Mouse (Mus musculus) E14TG2a.4 (cell line): ENCODE data around the gene Ezr.

Source experiments
- H3K27me3 ChIP-seq: 2 replicates; pipeline ENCODE4 v1.6.1; 2014; ENCODE audit warnings: low read length, control low read depth; ENCODE audit not compliant: insufficient read depth
- H3K36me3 ChIP-seq: 2 replicates; pipeline ENCODE4 v1.6.1; 2014; ENCODE audit warnings: low read length, control low read depth; ENCODE audit not compliant: insufficient read depth
- H3K4me1 ChIP-seq: replicated peaks from 2 replicates; pipeline ENCODE4 v1.6.1; 2014; ENCODE audit warnings: low read depth, low read length, control low read depth
- H3K4me3 ChIP-seq: replicated peaks from 2 replicates; pipeline ENCODE4 v1.5.1; 2014; ENCODE audit warnings: mild to moderate bottlenecking, low read length
- H3K9me3 ChIP-seq: 2 replicates; pipeline ENCODE4 v1.6.1; 2014; ENCODE audit warnings: low read length, control low read depth
- CTCF ChIP-seq: conservative IDR thresholded peaks from 2 replicates; pipeline ENCODE4 v1.5.1; 2014; ENCODE audit warnings: low read length
- NANOG ChIP-seq: IDR thresholded peaks from 2 replicates; pipeline ENCODE4 v1.6.1; 2014; ENCODE audit warnings: borderline replicate concordance, low read length, mixed read lengths
- POU5F1 ChIP-seq: IDR thresholded peaks from 2 replicates; pipeline ENCODE4 v1.6.1; 2014; ENCODE audit warnings: low read length, borderline replicate concordance

The Ezr gene

DNA sequence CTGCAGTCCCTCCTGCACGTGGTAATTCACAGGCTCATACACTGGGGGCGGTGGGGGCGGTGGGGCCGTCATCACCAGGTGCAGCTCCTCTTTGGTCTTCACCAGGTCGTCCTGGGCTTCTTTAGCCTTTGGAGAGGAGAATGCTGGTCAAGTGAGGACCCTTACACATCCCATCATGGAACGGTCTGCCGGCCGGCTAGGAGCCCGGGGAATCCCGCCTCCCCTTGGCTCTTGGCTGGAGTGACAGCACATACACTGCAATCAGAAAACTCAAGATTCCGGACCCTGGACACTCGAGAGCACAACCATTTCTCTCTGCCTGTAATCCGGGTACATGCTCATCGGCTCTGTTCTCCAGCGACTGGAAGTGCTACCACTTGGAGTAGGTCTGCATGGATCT lies 42.8 kb downstream of the Ezr start:
- Histone ChIP-seq H3K9me3 (peaks cover 100% of the 10 kb centered on the region), H3K36me3 (peaks cover 98% of the 10 kb centered on the region), H3K27me3 (no peaks in the 10 kb centered on the region), H3K4me1 (no peaks in the 10 kb centered on the region), H3K4me3 (peak overlapping the region; percentile 37; the same call in 1 of the 2 replicates)
- TF ChIP-seq POU5F1 = no peak
- TF ChIP-seq NANOG = no peak
- TF ChIP-seq CTCF = no peak

DNA sequence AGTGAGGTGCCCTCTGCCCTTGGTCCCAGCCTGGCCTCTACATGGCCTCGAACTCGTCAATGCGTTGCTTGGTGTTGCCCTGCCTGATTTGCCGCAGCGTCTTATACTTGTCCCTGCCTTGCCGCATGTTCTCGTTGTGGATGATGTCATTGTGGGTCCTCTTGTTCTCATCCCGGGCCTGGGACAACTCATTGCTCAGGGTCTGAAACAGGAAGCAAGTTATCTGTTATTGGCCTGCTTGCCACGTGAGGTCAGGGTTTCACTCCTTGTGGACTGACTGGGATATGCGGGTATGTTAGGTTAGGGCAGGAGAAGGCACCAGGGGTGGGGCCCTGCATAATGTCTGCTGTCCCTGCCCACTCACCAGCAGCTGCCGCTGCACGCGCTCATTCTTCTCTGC lies 43.3 kb downstream of the Ezr start:
- Histone ChIP-seq H3K27me3 (no peaks in the 10 kb centered on the region), H3K9me3 (peaks cover 100% of the 10 kb centered on the region), H3K4me1 (no peaks in the 10 kb centered on the region), H3K4me3 (peak overlapping the region; percentile 37; the same call in 1 of the 2 replicates), H3K36me3 (peaks cover 97% of the 10 kb centered on the region)
- TF ChIP-seq NANOG = no peak
- peak; percentile 60; the same call in 1 of the 2 replicates for TF ChIP-seq POU5F1

DNA sequence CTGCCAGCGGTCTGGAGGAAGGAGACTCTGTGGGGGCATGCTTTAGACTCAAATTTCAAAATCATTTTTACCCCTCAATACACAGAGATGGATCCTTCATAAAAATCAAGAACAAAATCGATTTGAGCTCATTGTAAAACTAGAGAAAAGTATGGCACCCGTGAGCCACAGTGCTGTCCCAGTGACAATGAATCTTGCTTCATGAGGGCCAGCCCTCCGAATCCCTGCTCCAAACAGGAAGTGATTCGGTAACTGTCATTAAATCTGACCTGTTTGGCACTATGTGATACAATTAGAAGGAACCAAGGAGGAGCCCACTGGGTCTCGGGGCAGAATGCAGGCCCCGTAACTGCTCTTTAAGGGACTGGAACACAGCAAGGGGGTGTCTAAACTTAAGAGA lies 43.7 kb downstream of the Ezr start:
- Histone ChIP-seq H3K4me1 (no peaks in the 10 kb centered on the region), H3K27me3 (no peaks in the 10 kb centered on the region), H3K4me3 (no peak overlapping the region), H3K9me3 (peaks cover 100% of the 10 kb centered on the region), H3K36me3 (peaks cover 97% of the 10 kb centered on the region)
- TF ChIP-seq POU5F1 = no peak
- TF ChIP-seq NANOG = no peak
- no peak for TF ChIP-seq CTCF

DNA sequence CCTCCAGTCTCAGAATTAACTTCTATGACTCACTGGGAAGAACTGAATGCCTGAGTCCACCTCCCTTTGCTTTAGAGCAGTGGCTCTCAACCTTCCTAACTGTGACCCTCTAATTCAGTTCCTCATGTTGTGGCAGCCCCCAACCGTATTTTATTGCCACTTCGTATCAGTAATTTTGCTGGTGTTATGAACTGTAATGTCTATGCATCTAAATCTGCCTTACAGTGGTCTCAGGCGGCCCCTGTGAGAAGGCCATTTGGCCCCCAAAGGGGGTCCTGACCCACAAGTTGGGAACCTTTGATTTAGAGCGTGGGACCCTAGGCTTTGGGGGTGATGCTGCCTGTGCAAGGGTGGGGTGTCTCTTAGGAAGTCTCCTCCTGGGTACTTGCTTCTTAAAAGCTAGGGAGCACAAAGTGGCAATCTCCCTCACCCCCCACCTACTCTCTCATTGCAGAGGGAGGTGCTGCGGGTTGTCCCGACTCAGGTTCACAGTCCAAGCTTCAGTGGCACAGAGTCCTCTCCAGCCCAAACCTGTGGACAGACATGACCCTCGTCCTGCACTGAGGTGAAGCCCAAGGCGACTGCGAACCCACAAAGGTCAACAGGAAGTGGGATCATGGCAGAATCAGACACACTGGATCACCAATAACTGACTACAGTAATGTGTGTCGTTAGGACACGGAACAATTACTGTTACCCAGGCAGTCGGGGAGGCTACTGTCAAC lies 45.1 kb downstream of the Ezr start:
- Histone ChIP-seq H3K27me3 (no peaks in the 10 kb centered on the region), H3K4me1 (no peaks in the 10 kb centered on the region), H3K4me3 (peak overlapping the region; percentile 1; the same call in 1 of the 2 replicates), H3K36me3 (peaks cover 84% of the 10 kb centered on the region), H3K9me3 (peaks cover 100% of the 10 kb centered on the region)
- no peak for TF ChIP-seq NANOG
- TF ChIP-seq CTCF = no peak
- TF ChIP-seq POU5F1 = no peak

DNA sequence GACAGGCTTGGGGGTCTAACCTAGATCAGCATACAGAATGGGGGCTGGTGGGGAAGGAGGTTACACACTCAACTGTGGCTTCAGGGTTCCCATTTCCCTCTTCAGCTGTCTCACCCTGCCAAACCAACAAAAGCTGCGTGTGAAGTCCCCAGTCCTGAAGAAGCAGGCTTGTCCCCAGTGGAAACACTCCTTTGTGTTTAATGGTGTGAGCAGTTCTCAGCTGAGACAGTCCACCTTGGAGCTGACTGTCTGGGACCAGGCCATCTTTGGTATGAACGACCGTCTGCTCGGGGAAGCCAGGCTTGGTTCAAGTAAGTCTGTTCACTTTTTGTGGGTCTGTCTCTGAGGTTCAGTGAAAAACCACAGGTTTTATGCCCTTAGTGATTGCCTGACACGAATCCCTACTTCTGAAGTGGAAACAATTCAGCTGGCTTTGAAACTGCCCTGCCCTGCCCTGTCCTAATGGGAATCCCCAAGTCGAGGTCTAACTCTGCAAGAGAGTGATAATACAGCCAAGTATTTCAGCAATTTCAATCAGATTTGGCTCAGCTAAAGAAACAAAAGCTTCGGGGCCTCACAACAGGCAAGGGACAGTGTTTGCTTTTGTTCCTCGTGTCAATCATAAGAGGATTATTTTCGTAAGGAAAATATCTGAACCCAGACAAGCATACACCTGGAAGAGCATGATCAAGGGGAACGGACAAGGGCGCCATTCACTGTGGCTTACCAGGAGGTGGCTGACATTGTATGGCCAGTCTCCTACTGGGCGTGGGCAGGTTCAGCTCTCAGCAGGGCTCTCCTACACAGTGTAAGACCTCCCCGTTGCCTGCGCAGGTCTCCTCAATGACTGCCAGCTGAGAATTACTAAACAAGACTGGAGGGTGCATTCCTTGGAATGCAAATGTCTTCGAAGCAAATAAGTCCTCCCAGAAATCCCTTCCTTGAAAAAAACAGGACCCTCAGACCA lies 46.0 kb downstream of the Ezr start:
- H3K9me3 ChIP-seq = peaks cover 94% of the 10 kb centered on the region
- TF ChIP-seq POU5F1 (no peak), CTCF (no peak), NANOG (no peak)
- H3K4me1 ChIP-seq = peaks cover 2% of the 10 kb centered on the region
- no peaks in the 10 kb centered on the region for H3K27me3 ChIP-seq
- 0 out of 2 replicates have a peak overlapping the region, but pooled peaks have one; percentile 1 for H3K4me3 ChIP-seq
- H3K36me3 ChIP-seq = peaks cover 75% of the 10 kb centered on the region

DNA sequence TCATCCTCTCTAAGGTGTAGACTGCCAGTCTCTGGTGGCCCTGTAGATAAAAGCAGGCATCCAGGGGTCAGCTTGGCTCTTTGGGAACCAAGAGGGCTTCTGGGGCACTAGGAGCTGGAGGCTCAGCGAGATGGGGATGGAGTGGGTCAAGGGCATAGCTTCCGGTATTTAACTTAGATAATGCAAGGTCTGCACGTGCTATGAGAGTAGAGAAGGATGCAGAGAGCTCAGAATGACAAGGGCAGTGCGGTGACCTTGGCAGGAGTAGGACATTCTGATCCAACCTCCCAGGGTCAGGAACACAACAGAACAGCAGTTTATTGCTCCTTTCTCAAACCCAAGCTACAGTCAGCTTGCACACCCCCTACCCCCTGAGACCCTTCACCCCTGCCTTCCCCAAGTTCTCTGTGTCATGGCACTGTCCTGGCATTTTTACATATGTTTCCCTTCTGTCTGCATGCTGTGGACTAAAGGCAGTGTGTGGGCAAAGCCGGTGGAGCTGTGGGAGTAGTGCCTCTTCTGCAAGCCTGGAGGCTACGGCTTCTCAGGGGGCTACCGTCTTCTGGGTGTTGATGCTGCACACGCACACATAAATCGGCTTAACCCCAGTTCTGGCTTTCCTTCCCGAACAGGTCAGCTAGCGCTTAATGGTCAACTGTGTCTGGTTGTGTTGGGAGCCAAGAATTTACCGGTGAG lies 47.7 kb downstream of the Ezr start:
- H3K9me3 ChIP-seq = peaks cover 77% of the 10 kb centered on the region
- peaks cover 5% of the 10 kb centered on the region for H3K4me1 ChIP-seq
- no peaks in the 10 kb centered on the region for H3K27me3 ChIP-seq
- H3K36me3 ChIP-seq = peaks cover 58% of the 10 kb centered on the region
- no peak for TF ChIP-seq CTCF
- no peak for TF ChIP-seq POU5F1
- no peak for TF ChIP-seq NANOG
- no peak overlapping the region for H3K4me3 ChIP-seq

DNA sequence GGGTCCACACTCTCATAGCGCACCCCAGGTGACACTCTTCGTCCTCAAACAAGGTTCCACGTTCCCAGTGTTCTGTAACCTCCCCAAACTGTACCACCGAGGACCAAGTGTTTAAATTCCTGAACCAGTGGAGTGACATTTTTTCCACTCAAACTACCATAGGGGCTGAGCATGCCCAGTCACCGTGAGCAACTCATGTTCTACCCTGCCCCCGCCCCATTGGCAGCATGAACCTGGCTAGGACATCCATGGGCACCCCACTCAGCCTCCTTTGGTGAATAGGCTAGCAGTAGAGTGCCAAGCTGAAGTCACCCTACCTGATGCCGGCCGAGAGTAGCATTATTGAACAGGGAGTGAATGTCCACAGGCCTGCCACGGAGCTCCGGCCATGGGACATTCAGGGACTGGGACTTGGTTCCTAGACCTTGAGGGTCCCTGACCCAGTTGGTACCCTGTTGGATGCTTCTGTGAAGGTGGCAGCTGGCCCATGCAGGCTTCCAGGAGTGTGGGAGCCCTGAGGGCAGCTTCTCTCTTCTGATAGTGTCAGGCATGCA lies 49.2 kb downstream of the Ezr start:
- Histone ChIP-seq H3K9me3 (peaks cover 62% of the 10 kb centered on the region), H3K27me3 (no peaks in the 10 kb centered on the region), H3K4me3 (no peak overlapping the region), H3K4me1 (peaks cover 11% of the 10 kb centered on the region), H3K36me3 (peaks cover 43% of the 10 kb centered on the region)
- TF ChIP-seq POU5F1 (no peak), NANOG (no peak), CTCF (no peak)
